Mouse (Mus musculus): ENCODE measurements around the gene Gm17509.

DNA sequence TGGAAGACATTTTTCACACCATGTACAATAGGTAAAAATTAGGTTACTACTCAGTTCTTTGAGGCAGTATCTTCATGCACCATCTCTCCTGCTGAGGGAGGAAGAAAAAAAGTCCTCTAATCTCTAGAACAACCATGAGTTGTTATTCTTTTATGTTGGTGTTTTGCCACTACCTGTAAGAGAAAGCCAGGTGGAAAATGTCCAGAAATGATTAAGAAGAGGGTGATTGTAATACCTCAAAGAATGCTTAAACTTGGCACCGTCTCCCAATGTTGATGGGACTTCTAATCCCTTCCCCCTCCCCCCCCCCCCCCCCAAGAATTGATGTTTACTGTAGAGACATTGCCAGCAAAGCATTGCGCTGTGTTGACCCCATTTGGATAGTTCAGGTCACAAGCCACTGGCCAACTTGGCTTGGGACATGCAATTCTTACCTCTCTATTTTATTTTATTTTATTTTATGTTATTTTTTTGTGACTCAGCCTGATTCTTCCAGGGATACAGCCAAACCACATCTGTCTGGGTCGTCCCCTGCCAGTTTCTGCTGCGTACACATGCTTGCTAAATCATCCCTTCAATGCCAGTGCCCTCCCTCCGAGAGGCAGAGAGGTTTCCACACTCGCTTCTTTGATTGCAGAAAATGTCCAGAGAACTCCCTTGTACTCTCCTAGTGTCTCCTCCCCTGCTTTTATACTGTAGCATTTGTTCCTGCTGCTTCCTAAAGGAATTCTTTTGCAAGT, 9.7 kb upstream of the Gm17509 start:
- no peak for TF ChIP-seq CTCF (IDR thresholded peaks at IDR 0.05; ENCODE audit: low read depth, low read length)
- TF ChIP-seq POLR2A (IDR thresholded peaks at IDR 0.05; ENCODE audit: extremely low read depth, insufficient read depth, low read length): no peak
